Mouse (Mus musculus) cerebellum, postnatal 25 days (tissue): Measurements from ENCODE around the gene Slc16a10.

Experiments used
- DNase-seq, 2 experiments: peaks; one replicate each; pipeline ENCODE4 v3.0.0; 2021; ENCODE audit warnings: mixed read lengths in 2 of 2

Slc16a10 gene

GRCm38 (mm10) chr10:40067071-40067470, 75.0 kb downstream of the Slc16a10 start:
- DNase-seq = no peak

- no peak for DNase-seq
Observed at GRCm38 (mm10) chr10:40065357-40065756, 76.7 kb downstream of the Slc16a10 start.

- no peak for DNase-seq
Observed at GRCm38 (mm10) chr10:40063291-40063890, 78.7 kb downstream of the Slc16a10 start.

- no peak for DNase-seq
Observed at GRCm38 (mm10) chr10:40062812-40063211, 79.2 kb downstream of the Slc16a10 start.

GRCm38 (mm10) chr10:40061926-40062325, 80.1 kb downstream of the Slc16a10 start:
- no peak for DNase-seq

- no peak for DNase-seq
Observed at GRCm38 (mm10) chr10:40058786-40059120, 83.3 kb downstream of the Slc16a10 start.

GRCm38 (mm10) chr10:40058062-40058785, 83.8 kb downstream of the Slc16a10 start:
- no peak for DNase-seq

- DNase-seq = no peak
Observed at GRCm38 (mm10) chr10:40057615-40058014, 84.4 kb downstream of the Slc16a10 start.

- DNase-seq = no peak
Observed at GRCm38 (mm10) chr10:40054455-40054854, 87.6 kb downstream of the Slc16a10 start.

GRCm38 (mm10) chr10:40053896-40054295, 88.2 kb downstream of the Slc16a10 start:
- DNase-seq = no peak

GRCm38 (mm10) chr10:40053257-40053895, 88.7 kb downstream of the Slc16a10 start:
- peak in 1 of 2 experiments; percentile 21 for DNase-seq

GRCm38 (mm10) chr10:40051997-40052396, 90.1 kb downstream of the Slc16a10 start:
- no peak for DNase-seq

GRCm38 (mm10) chr10:40050763-40051162, 91.3 kb downstream of the Slc16a10 start:
- DNase-seq = no peak

GRCm38 (mm10) chr10:40041339-40041738, 100.7 kb downstream of the Slc16a10 start:
- DNase-seq = peak in 1 of 2 experiments; percentile 34

- DNase-seq = peak in 1 of 2 experiments; percentile 37
Observed at GRCm38 (mm10) chr10:40036686-40037560, 105.1 kb downstream of the Slc16a10 start.

GRCm38 (mm10) chr10:40034956-40035355, 107.1 kb downstream of the Slc16a10 start:
- DNase-seq = no peak

- no peak for DNase-seq
Observed at GRCm38 (mm10) chr10:40032897-40033296, 109.2 kb downstream of the Slc16a10 start.

GRCm38 (mm10) chr10:40030716-40031115, 111.3 kb downstream of the Slc16a10 start:
- DNase-seq = no peak

- no peak for DNase-seq
Observed at GRCm38 (mm10) chr10:40029610-40030009, 112.4 kb downstream of the Slc16a10 start.

GRCm38 (mm10) chr10:40028091-40028490, 114.0 kb downstream of the Slc16a10 start:
- no peak for DNase-seq

- no peak for DNase-seq
Observed at GRCm38 (mm10) chr10:40026546-40026945, 115.5 kb downstream of the Slc16a10 start.

- DNase-seq = no peak
Observed at GRCm38 (mm10) chr10:40025560-40025959, 116.5 kb downstream of the Slc16a10 start.
